Mouse (Mus musculus): ENCODE results near the gene Dner.

Gene Dner

GRCm38 (mm10) chr1:84628244-84628643 is 67.8 kb downstream of the Dner start:
- in situ Hi-C loops (cut with MboI) = no loop called here

DNA sequence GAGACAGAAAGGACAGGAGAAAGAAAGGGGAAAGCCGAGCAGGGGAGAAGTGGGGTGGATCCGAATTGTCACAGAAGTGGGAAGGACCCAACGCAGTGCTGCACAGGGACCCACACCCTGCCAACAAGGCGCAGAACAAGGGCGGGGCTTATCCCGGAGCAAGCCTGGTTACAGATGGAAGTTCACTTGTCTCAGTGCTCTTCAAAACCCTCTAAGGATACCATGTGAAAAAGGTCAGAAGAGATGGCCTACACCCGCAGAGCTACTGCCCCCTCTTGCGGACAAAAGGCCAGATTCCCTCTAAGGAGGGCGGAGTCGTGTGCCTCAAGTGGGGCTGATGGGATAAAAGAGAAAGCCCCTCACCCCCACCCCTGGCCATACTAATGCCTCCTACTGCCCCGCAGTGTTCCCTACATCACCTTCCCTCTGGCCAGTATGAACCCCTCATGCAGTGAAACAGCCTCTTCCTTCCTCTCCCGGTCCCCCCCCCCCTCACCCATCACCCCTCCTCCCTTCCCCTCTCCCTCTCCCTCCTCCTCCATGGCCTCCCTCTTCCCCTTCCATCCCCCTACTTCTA is 73.0 kb downstream of the Dner start:
- in situ Hi-C loops (cut with MboI) = no loop called here

GRCm38 (mm10) chr1:84621308-84621707 is 74.7 kb downstream of the Dner start:
- in situ Hi-C loops (cut with MboI) = no loop called here

DNA sequence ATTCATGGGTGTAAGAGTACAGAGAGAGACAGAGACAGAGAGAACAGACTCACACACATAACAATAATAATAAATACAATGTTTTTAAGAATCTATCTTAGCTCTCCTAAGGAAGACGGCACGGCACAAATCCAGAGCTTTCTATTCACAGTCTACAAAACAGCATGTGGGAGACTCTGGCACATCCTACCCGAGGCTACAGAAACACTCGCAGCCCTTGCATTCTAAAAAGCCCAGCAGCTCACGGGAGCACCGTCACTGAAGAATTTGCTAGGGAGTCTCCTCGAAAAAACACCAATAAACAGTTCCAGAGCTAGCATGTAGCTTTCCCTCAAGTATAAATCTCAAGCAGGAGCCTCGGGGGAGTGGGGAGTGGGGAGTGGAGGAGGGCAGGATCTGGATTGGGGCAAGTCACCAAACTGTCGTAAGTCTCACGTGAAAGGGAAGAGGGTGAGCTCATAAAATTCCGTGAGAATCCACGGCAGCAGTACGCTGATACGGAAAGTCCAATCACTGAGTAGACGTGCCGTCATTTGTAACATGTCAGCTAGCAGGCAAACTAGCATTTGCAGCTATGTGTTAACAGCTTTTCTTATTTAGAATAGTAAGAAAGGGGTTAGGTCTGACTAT is 76.8 kb downstream of the Dner start:
- in situ Hi-C loops (cut with MboI) = no loop called here

DNA sequence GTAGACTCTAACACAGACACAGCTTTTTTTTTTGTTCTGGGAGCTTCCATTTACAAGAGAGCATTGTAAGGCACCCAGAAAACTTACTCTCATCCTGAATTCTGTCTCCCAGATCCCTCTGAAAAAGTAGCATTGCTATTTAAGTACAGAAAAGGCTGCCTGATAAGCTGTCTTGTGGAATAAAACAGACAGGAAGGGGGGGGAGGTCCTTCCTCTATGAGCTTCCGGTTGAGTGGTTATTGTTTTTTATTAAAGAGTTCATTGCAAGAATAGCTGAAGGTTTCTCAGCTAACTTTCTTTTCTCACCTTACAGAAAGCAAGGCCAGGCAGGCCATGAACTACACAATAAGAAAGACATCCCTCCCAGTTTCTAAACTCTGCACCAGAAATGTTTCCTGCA is 77.9 kb downstream of the Dner start:
- in situ Hi-C loops (cut with MboI) = no loop called here

DNA sequence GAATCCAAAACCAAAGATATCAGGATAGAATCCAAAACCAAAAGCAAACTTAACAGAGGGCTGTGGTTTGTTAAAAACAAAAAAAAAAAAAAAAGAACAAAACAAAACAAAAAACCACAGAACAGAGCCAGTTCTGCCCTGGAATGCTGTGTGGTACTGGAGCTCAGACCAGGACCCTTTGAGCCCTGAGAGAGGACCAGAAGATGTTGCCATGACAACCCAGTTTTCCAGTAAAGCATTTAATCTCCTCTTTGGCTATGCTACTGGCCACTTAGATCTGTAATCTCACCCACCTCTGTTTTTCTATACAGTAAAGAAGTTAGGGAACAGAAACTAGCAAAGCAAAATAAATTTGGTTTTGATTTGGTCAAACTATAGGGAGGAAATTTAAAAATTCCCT is 79.9 kb downstream of the Dner start:
- in situ Hi-C loops (cut with MboI) = no loop called here

DNA sequence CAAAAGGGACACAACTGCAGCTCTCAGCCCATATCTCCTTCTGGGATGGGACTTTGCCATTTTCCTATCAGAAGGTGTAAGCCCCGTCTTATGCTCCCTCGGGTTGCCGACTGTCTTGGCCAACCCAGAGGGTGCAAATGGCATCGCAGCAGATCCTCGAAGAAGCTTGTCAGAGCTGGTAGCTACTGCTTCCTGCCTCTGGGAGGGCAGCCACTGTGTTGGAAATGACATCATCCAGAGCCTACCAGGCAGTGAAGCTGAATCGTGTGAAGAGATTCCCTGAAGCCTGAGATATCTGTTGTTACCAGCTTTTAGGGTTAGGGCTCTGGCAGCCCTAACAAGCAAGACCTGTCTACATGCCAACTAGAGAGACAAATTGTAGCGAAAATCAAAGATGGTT is 81.4 kb downstream of the Dner start:
- in situ Hi-C loops (cut with MboI) = no loop called here

GRCm38 (mm10) chr1:84613119-84613518 is 82.9 kb downstream of the Dner start:
- in situ Hi-C loops (cut with MboI) = no loop called here

- in situ Hi-C loops (cut with MboI) = no loop called here
Measured at GRCm38 (mm10) chr1:84611331-84611730, 84.7 kb downstream of the Dner start.

- in situ Hi-C loops (cut with MboI) = no loop called here
Measured at GRCm38 (mm10) chr1:84599025-84599424, 97.0 kb downstream of the Dner start.

DNA sequence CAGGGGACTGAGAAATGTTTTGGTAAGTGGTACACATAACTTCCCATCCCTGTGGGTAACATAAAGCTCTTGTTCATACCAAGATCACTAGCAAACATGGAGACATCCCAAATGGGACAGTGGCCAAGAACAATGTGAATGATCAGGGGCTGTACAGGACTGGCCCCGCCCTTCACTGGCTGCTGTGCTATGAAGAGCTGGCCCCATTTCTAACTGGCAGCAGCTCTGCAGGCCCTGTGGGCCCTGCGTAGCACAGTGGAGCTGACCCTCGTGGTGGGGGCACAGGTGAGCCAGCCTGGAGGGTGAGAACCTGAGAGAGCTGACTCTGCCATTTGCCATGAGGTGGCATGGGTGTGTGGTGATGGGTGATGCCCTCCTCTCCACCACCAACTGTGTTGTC is 100.0 kb downstream of the Dner start:
- in situ Hi-C loops (cut with MboI) = no loop called here

DNA sequence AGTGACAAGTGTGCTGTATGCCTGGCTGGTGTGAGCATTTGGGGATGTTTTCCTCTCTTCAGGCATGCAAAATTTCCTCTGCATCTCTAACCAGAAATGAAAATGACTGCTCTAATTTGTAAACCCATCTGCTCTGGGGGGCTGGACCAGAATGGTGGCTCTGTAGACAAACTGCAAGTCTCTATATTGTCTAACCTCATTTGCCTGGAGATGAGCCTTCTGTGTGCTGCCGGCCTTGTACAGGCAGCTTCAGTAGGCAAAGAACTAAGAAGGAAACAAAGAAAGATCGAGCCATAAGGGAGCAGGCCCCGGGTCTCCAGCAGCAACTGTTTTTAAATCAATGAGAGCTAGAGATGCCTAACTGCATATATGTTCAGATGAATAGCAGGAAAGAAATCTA is 103.6 kb downstream of the Dner start:
- in situ Hi-C loops (cut with MboI) = no loop called here

- in situ Hi-C loops (cut with MboI) = no loop called here
Measured at GRCm38 (mm10) chr1:84590534-84590933, 105.5 kb downstream of the Dner start.

- in situ Hi-C loops (cut with MboI) = no loop called here
Measured at GRCm38 (mm10) chr1:84585434-84585833, 110.6 kb downstream of the Dner start.

DNA sequence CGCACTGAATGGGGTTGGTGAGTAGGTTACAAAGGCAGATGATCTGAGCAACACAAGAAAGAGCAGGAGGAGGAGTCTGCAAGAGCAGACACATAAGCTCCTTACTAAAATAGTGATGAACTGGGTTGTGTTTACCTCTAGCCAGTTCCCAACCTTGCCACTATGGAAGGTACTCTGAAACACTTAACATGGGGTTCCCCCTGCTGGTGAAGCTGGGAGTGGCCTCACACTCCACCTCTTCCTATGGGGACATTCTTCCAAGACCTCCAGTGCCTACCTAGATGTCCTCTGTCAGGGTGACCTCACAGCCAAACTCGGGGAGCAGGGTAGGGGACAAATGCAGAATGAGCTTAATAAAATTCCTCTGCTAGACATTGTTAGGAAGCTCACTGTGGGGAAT is 114.2 kb downstream of the Dner start:
- in situ Hi-C loops (cut with MboI) = no loop called here

DNA sequence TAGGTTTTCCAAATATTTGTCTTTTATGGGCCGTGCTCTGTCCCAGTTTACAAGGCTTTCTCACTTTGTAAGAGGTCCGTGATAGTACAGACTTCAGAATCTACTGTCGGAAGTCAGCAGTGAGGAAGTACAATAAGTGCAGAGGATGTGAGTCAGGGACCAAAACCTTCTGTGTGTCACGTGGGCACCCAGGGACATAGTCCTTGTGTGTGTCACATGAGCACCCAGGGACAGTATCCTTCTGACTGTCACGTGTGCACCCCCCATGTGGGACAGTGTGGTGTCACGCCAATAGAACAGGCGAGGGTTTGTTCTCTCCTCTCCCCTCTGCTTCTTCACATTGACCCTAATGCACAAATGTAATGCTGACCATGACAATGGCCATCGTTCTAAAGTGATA is 134.2 kb downstream of the Dner start:
- in situ Hi-C loops (cut with MboI) = no loop called here

- in situ Hi-C loops (cut with MboI) = no loop called here
Measured at GRCm38 (mm10) chr1:84561387-84561786, 134.6 kb downstream of the Dner start.

- in situ Hi-C loops (cut with MboI) = no loop called here
Measured at GRCm38 (mm10) chr1:84556546-84557511, 139.2 kb downstream of the Dner start.

GRCm38 (mm10) chr1:84552005-84552404 is 144.0 kb downstream of the Dner start:
- in situ Hi-C loops (cut with MboI) = no loop called here

- in situ Hi-C loops (cut with MboI) = no loop called here
Measured at GRCm38 (mm10) chr1:84550065-84550368, 146.0 kb downstream of the Dner start.

- in situ Hi-C loops (cut with MboI) = no loop called here
Measured at GRCm38 (mm10) chr1:84549367-84550064, 146.5 kb downstream of the Dner start.

DNA sequence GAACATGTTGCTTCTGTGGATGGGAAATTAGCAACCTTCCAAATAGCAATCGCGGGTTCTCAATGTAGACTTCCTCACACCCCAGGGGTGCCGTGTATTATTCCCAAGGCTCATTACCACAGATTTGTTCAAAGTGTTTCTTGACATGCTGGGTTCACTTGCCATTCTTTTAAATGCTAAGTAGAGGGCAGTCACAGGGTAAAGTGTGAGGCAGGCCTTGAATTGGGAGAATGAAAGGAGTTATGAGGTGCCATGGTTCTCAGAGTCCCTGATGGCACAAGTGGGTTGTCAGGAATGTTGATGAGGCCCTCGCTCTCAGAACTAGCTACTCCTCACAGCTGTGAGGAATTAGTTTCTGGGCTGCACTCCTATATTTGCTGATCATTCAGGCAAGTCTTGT is 160.0 kb downstream of the Dner start:
- in situ Hi-C loops (cut with MboI) = no loop called here

DNA sequence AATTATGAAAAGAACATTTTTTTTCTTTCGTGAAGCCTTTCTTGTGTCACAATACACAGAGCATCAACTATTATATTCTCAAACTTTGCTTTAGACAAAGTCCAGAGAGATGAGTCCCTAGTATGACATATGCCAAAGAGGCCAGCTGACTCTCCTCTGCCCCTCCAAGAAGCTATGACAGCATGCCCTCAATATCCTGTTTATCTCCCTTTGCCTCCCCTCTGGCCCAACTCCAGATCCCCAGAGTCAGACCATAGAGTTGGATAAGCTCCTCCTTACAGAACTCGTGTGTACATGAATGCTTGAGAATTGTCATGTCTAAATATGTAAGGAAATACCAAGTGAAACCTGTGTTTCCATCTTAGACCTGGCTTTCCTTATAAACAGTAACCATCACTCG is 170.5 kb downstream of the Dner start:
- in situ Hi-C loops (cut with MboI) = no loop called here

Measured in mature B cell (primary cell).